Mouse (Mus musculus) kidney, adult 2 months (tissue): ENCODE measurements at regions not wholly inside any gene's neighbourhood (a gene's known extent, or its start where the extent isn't known, plus 50 kb on each side); places are given as distances from the start of the nearest gene placed in this dataset.

Experiments
- DNase-seq: peaks from one replicate; pipeline ENCODE4 v3.0.0; 2021
- H3K27ac ChIP-seq: fragments of 200-500 bp; 2 replicates; pipeline ENCODE4 v1.5.1; 2012; ENCODE audit warnings: low read depth, low read length, control low read depth, inconsistent platforms; ENCODE audit not compliant: insufficient read depth
- H3K27me3 ChIP-seq: fragments of 200-500 bp; replicated peaks from 2 replicates; pipeline ENCODE4 v1.6.1; 2012; ENCODE audit warnings: mild to moderate bottlenecking, moderate library complexity, low read length, inconsistent platforms; ENCODE audit not compliant: control insufficient read depth, insufficient read depth
- H3K36me3 ChIP-seq: fragments of 200-500 bp; 2 replicates; pipeline ENCODE4 v1.6.1; 2012; ENCODE audit warnings: mild to moderate bottlenecking, moderate library complexity, low read length, inconsistent platforms; ENCODE audit not compliant: control insufficient read depth, insufficient read depth
- H3K4me1 ChIP-seq: fragments of 200-500 bp; 2 replicates; pipeline ENCODE4 v1.6.1; 2011; ENCODE audit warnings: low read length; ENCODE audit not compliant: control insufficient read depth, insufficient read depth
- H3K4me3 ChIP-seq: fragments of 200-500 bp; 2 replicates; pipeline ENCODE4 v1.5.1; 2011; ENCODE audit warnings: mild to moderate bottlenecking, low read depth, low read length, control low read depth; ENCODE audit not compliant: insufficient read depth
- CTCF ChIP-seq: fragments of 200-500 bp; conservative IDR thresholded peaks from 2 replicates; pipeline ENCODE4 v1.5.1; 2011; ENCODE audit warnings: low read depth, mild to moderate bottlenecking, control low read depth, low read length, moderate library complexity, mixed read lengths; ENCODE audit not compliant: insufficient read depth, insufficient read length
- POLR2A ChIP-seq: fragments of 200-500 bp; IDR thresholded peaks from one replicate; pipeline ENCODE4 v1.6.1; 2011; ENCODE audit warnings: low read depth, low read length, control low read depth
- WGBS: fragments of 180-500 bp; shearing (Covaris S2); methylation state at CpG from one replicate; pipeline ENCODE4 v1.1.7; 2018; 5-methylcytosine and 5-hydroxymethylcytosine counted together

DNA sequence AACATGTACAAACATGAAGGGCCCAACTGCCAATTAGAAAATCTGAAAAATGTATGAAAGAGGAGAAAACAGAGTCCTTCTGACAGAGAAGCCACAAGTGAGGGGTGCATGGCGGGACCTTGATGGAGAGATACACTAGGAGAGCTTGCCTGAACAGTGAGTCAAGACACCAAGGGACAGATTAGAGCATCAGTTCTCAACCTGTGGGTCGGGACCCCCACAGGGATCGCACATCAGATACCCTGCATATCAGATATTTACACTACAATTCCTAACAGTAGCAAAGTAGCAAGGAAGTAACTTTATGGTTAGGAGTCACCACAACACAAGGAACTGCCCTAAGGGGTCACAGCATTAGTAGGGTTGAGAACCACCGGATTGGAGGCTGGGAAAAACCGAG is 58.9 kb upstream of the Arid1b start:
- Histone ChIP-seq H3K36me3 (no peaks in the 10 kb centered on the region), H3K27ac (no peak overlapping the region), H3K4me1 (peaks cover 2% of the 10 kb centered on the region; the same call in 1 of the 2 replicates), H3K4me3 (no peak overlapping the region), H3K27me3 (no peaks in the 10 kb centered on the region)
- no peak for TF ChIP-seq CTCF
- no peak for TF ChIP-seq POLR2A
- WGBS: 88% methylated on average over 5 of the region's 5 CpGs
- no peak for DNase-seq

DNA sequence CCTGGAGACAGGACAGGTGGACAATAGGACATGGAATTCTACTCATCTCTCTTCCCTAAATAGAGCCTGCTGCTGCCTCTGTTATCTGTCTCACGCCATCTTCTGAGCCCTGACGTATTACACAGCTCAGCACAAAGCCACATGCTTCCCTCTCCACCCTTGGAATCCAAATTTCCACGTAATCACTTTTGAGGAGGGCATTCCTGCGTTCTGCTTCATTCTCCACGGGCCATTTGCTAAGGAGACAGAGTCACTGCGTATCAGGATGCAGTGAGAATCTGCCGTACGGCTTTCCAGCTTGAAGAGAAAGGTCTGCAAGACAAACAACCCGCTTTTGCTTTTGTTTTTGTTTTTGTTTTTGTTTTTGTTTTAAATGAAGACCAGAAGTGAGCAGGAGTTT is 53.5 kb upstream of the Arid1b start:
- peaks cover 13% of the 10 kb centered on the region for H3K4me1 ChIP-seq
- TF ChIP-seq POLR2A (no peak), CTCF (no peak)
- no peaks in the 10 kb centered on the region for H3K27me3 ChIP-seq
- DNase-seq: peak; percentile 60
- peak overlapping the region; percentile 36; the same call in 1 of the 2 replicates for H3K27ac ChIP-seq
- 32% methylated on average over 9 of the region's 9 CpGs for WGBS
- H3K4me3 ChIP-seq: no peak overlapping the region
- no peaks in the 10 kb centered on the region for H3K36me3 ChIP-seq

- no peak for TF ChIP-seq POLR2A
- no peak for TF ChIP-seq CTCF
- H3K27ac ChIP-seq: no peak overlapping the region
- no peaks in the 10 kb centered on the region for H3K27me3 ChIP-seq
- H3K4me1 ChIP-seq: peaks cover 18% of the 10 kb centered on the region
- no peak overlapping the region for H3K4me3 ChIP-seq
- H3K36me3 ChIP-seq: no peaks in the 10 kb centered on the region
- peak; percentile 53 for DNase-seq
- 50% methylated on average over 4 of the region's 4 CpGs for WGBS
These were observed 52.8 kb upstream of the Arid1b start for GRCm38 (mm10) chr17:4941286-4941800.

- H3K36me3 ChIP-seq: no peaks in the 10 kb centered on the region
- H3K4me3 ChIP-seq: no peak overlapping the region
- peaks cover 25% of the 10 kb centered on the region for H3K4me1 ChIP-seq
- no peak overlapping the region for H3K27ac ChIP-seq
- no peak for TF ChIP-seq POLR2A
- TF ChIP-seq CTCF: no peak
- no peaks in the 10 kb centered on the region for H3K27me3 ChIP-seq
- DNase-seq: no peak
- 92% methylated on average over 7 of the region's 7 CpGs for WGBS
These were observed 51.3 kb upstream of the Arid1b start for GRCm38 (mm10) chr17:4942868-4943267.
